Mouse (Mus musculus) limb, embryonic 14.5 days (tissue): ENCODE results near the gene Tut7. TPM values are rescaled to one million over a fixed set of nuclear protein-coding genes. Genes with fewer than 3 reads are reported as not detected.

Experiments
- ATAC-seq: fragments of 200-750 bp; cut with Nextera tagmentation; 2 replicates; pipeline ENCODE4 v1.8.0; 2017; ENCODE audit warnings: low read depth, moderate number of reproducible peaks, moderate TSS enrichment; ENCODE audit not compliant: low FRiP score
- DNase-seq: peaks from one replicate; pipeline ENCODE4 v3.0.0-alpha.2; 2015; ENCODE audit warnings: low spot score
- H3K27ac ChIP-seq: fragments of 300-500 bp; sonication (generic); replicated peaks from 2 replicates; pipeline ENCODE4 v1.5.1; 2014; ENCODE audit warnings: low read depth, mild to moderate bottlenecking, low read length, moderate library complexity, mixed read lengths
- H3K27me3 ChIP-seq: fragments of 300-500 bp; sonication (generic); 2 replicates; pipeline ENCODE4 v1.6.1; 2014; ENCODE audit warnings: low read length, mixed read lengths; ENCODE audit not compliant: control insufficient read depth, insufficient read depth
- H3K36me3 ChIP-seq: fragments of 300-500 bp; sonication (generic); 2 replicates; pipeline ENCODE4 v1.6.1; 2014; ENCODE audit warnings: mild to moderate bottlenecking, low read length, moderate library complexity, mixed read lengths; ENCODE audit not compliant: control insufficient read depth, insufficient read depth
- H3K4me1 ChIP-seq: fragments of 300-500 bp; sonication (generic); 2 replicates; pipeline ENCODE4 v1.6.1; 2014; ENCODE audit warnings: antibody characterized with exemption, low read length, mixed read lengths; ENCODE audit not compliant: control insufficient read depth, insufficient read depth
- H3K4me2 ChIP-seq: fragments of 300-500 bp; sonication (generic); replicated peaks from 2 replicates; pipeline ENCODE4 v1.6.1; 2014; ENCODE audit warnings: low read depth, mild to moderate bottlenecking, low read length, moderate library complexity; ENCODE audit not compliant: severe bottlenecking
- H3K4me3 ChIP-seq: fragments of 300-500 bp; sonication (generic); replicated peaks from 2 replicates; pipeline ENCODE4 v1.5.1; 2014; ENCODE audit warnings: low read length
- H3K9ac ChIP-seq: fragments of 300-500 bp; sonication (generic); 2 replicates; pipeline ENCODE4 v1.6.1; 2014; ENCODE audit warnings: mild to moderate bottlenecking, low read depth, low read length, moderate library complexity; ENCODE audit not compliant: severe bottlenecking
- H3K9me3 ChIP-seq: fragments of 300-500 bp; sonication (generic); 2 replicates; pipeline ENCODE4 v1.6.1; 2016; ENCODE audit warnings: low read length; ENCODE audit not compliant: control insufficient read depth
- POLR2A ChIP-seq: fragments of 200-500 bp; IDR thresholded peaks from 2 replicates; pipeline ENCODE4 v1.8.0; 2012; ENCODE audit warnings: inconsistent platforms, mild to moderate bottlenecking, moderate library complexity, borderline replicate concordance; ENCODE audit not compliant: insufficient read depth, insufficient read length; ENCODE audit errors: extremely low read depth
- WGBS: fragments of 180-500 bp; shearing (Covaris S2); extraction: QIAGEN DNeasy Blood & Tissue Kit; methylation state at CpG from one replicate; pipeline ENCODE4 v1.1.7; 2014; 5-methylcytosine and 5-hydroxymethylcytosine counted together
- polyA plus RNA-seq, 2 experiments: library from polyadenylated mRNA; depleted of rRNA in 1 of 2; stranded (reverse) in 1 of 2; unstranded in 1 of 2; fragments of >200 nt; fragmentation: Nextera tagmentation in 1 of 2; extraction: Ambion mirVana in 1 of 2; gene quantifications; 2 replicates each; pipeline versions ENCODE4 v1.2.1 to v1.2.3; 2012 to 2014

Gene Tut7
- polyA plus RNA-seq, 2 experiments, result 39.9 to 45.9 TPM

GRCm38 (mm10) chr13:59859515-59859914, 36.6 kb upstream of the Tut7 start:
- no peak for ATAC-seq
- H3K4me2 ChIP-seq, result no peak overlapping the region
- no peak overlapping the region for H3K27ac ChIP-seq
- no peak overlapping the region for H3K9ac ChIP-seq
- WGBS, result 62% methylated on average over 7 of the region's 7 CpGs
- no peaks in the 10 kb centered on the region for H3K36me3 ChIP-seq
- no peaks in the 10 kb centered on the region; the same call in 1 of the 2 replicates for H3K9me3 ChIP-seq
- no peaks in the 10 kb centered on the region for H3K27me3 ChIP-seq
- 0 out of 2 replicates have a peak, but pooled peaks cover 3% of the 10 kb centered on the region for H3K4me1 ChIP-seq
- no peak for TF ChIP-seq POLR2A
- no peak overlapping the region for H3K4me3 ChIP-seq
- peak; percentile 61 for DNase-seq

GRCm38 (mm10) chr13:59856286-59857070, 33.5 kb upstream of the Tut7 start:
- WGBS, result 52% methylated on average over 20 of the region's 20 CpGs
- 0 out of 2 replicates have a peak, but pooled peaks have one; percentile 51 for ATAC-seq
- Histone ChIP-seq H3K9ac (no peak overlapping the region), H3K27me3 (no peaks in the 10 kb centered on the region), H3K27ac (no peak overlapping the region), H3K4me1 (0 out of 2 replicates have a peak, but pooled peaks cover 3% of the 10 kb centered on the region), H3K4me2 (no peak overlapping the region), H3K9me3 (no peaks in the 10 kb centered on the region; the same call in 1 of the 2 replicates), H3K36me3 (no peaks in the 10 kb centered on the region), H3K4me3 (no peak overlapping the region)
- TF ChIP-seq POLR2A, result no peak
- DNase-seq, result peak; percentile 73

- Histone ChIP-seq H3K9ac (no peak overlapping the region), H3K27ac (no peak overlapping the region), H3K4me1 (peaks cover 4% of the 10 kb centered on the region; the same call in 1 of the 2 replicates), H3K4me3 (no peak overlapping the region), H3K27me3 (no peaks in the 10 kb centered on the region), H3K4me2 (no peak overlapping the region), H3K9me3 (no peaks in the 10 kb centered on the region; the same call in 1 of the 2 replicates), H3K36me3 (no peaks in the 10 kb centered on the region)
- ATAC-seq (no peak), DNase-seq (no peak)
- 82% methylated on average over 9 of the region's 9 CpGs for WGBS
- no peak for TF ChIP-seq POLR2A
Observed at GRCm38 (mm10) chr13:59853471-59853870, 30.5 kb upstream of the Tut7 start.

GRCm38 (mm10) chr13:59850373-59850772, 27.4 kb upstream of the Tut7 start:
- ATAC-seq, result no peak

GRCm38 (mm10) chr13:59844661-59845060, 21.7 kb upstream of the Tut7 start:
- ATAC-seq, result no peak

More at GRCm38 (mm10) chr13:59850373-59850772, 27.4 kb upstream of the Tut7 start:
- Histone ChIP-seq H3K4me3 (no peak overlapping the region), H3K27ac (no peak overlapping the region), H3K36me3 (no peaks in the 10 kb centered on the region), H3K9me3 (no peaks in the 10 kb centered on the region), H3K4me2 (no peak overlapping the region), H3K27me3 (no peaks in the 10 kb centered on the region), H3K4me1 (peaks cover 4% of the 10 kb centered on the region; the same call in 1 of the 2 replicates), H3K9ac (no peak overlapping the region)
- 73% methylated on average over 10 of the region's 10 CpGs for WGBS
- no peak for TF ChIP-seq POLR2A
- no peak for DNase-seq

More at GRCm38 (mm10) chr13:59844661-59845060, 21.7 kb upstream of the Tut7 start:
- no peak for DNase-seq
- Histone ChIP-seq H3K9me3 (no peaks in the 10 kb centered on the region), H3K4me2 (no peak overlapping the region), H3K27ac (no peak overlapping the region), H3K36me3 (no peaks in the 10 kb centered on the region), H3K27me3 (no peaks in the 10 kb centered on the region), H3K9ac (no peak overlapping the region), H3K4me1 (peaks cover 9% of the 10 kb centered on the region; the same call in 1 of the 2 replicates), H3K4me3 (no peak overlapping the region)
- 71% methylated on average over 5 of the region's 5 CpGs for WGBS
- no peak for TF ChIP-seq POLR2A
